Mouse (Mus musculus) C2C12 (cell line): ENCODE measurements around the gene Msi2.

Experiments used
- CTCF ChIP-seq: IDR thresholded peaks from one replicate; pipeline ENCODE4 v1.5.1; 2011; ENCODE audit not compliant: control insufficient read depth, insufficient read depth, insufficient read length
- MAX ChIP-seq: IDR thresholded peaks from one replicate; pipeline ENCODE4 v1.6.1; 2011; ENCODE audit warnings: mild to moderate bottlenecking, control low read depth
- MYOG ChIP-seq: IDR thresholded peaks from one replicate; pipeline ENCODE4 v1.6.1; 2011; ENCODE audit not compliant: control insufficient read depth, insufficient read length; ENCODE audit errors: extremely low read depth
- USF1 ChIP-seq: IDR thresholded peaks from one replicate; pipeline ENCODE4 v1.6.1; 2011; ENCODE audit warnings: low read depth, mild to moderate bottlenecking, control low read depth, moderate library complexity

GRCm38 (mm10) chr11:88573013-88573412 is 145.3 kb downstream of the Msi2 start:
- TF ChIP-seq CTCF (no peak), MAX (peak; percentile 31), MYOG (no peak), USF1 (no peak)
